Mouse (Mus musculus) retina, postnatal 7 days (tissue): ENCODE data around the gene Cd5.

Experiments
- DNase-seq: peaks from one replicate; pipeline ENCODE4 v3.0.0-alpha.2; 2012; ENCODE audit warnings: low read depth, low spot score

Gene Cd5

DNA sequence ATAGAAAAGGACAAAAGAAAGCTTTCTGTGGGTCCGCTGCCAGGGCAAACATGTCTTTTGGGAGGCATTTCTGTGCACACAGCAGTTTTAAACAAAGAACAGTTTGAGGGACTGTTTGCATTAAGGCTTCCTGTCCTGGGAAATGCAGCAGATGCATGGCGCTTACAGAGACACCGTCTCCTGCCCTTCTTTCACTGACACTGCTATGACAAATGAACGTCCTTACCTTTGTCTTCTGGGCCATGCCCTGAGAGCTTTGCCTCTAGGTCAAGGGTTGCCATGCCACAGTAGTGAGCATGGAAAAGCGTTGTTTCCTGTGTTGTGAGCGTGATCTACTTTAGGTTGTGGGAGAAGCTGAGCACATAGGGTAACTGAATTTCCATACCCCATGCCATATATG, 19.9 kb upstream of the Cd5 start:
- no peak for DNase-seq

DNA sequence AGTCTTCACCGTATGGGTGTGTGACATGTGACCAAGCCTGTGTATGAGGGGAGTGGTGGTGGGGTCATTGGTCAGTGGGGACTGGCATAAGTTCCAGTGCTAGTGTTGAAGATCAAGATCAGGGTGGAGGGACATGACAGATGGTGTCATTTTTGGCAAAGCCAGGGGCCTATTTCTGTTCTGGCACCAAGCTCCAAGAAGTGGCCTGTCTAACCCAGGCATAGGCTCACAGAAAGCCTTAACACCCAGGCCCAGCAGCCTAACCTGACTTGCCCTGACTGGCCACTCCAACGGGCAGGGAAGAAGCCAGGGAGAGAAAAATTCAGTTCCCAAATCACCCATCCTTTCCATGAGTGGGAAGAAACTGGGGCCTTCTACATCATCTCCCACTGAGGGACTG, 18.7 kb upstream of the Cd5 start:
- DNase-seq = no peak

DNA sequence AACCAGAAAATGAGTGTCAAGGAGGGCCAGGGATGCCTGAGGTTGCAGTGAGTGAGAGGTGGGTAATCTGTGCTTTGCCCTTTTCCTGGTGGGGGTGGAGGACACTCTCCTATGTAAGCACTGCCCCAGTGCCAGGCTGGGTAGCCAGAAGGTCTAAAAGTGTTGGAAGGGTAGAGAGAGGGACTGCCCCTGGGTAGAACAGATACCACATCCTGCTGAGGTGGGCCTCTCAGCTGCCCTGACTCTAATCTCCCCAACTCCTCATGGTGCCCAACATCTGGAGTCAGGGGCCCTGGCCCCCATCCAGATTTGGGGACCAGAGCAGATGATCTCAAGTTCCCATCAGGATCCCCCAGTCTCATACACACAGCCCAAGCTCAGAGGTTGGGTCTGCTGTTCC, 18.3 kb upstream of the Cd5 start:
- DNase-seq = no peak

DNA sequence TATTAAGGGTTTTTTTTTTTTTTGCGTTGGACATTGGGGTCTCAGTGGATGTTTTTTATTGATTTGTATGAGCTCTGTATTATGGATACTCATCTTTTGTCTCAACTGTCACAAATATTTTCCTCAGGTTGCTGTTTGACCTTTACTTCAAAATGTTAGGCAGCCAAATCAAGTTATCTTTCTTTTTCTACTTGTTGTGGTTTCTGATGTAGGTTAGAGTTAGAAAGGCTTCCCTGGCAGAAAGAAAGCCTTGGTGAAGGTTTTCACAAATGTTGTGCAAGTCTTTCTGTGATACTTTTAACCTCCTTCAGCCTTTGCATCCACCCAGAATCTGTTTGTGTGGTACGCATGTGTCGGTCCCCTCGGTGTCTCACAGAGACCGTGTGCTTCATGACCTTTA, 13.8 kb upstream of the Cd5 start:
- no peak for DNase-seq

DNA sequence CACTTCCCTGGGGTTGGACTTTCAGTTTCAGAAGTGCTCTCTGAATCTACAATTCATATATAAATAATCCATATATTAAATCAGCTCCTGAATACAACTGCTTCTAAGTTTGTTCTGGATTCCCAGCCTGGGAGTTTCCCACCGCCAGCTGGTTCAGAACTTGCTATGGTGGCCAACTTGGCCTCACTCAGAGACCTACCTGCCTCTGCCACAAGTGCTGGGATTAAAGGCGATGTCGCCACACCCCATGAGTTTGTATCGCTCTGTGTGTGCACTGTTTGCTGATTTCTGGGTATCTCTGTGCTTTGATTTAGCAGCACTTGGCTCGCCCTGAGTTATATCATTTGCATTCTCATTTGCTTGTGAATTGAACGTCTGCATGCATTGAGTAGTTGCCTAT, 13.3 kb upstream of the Cd5 start:
- DNase-seq = no peak

DNA sequence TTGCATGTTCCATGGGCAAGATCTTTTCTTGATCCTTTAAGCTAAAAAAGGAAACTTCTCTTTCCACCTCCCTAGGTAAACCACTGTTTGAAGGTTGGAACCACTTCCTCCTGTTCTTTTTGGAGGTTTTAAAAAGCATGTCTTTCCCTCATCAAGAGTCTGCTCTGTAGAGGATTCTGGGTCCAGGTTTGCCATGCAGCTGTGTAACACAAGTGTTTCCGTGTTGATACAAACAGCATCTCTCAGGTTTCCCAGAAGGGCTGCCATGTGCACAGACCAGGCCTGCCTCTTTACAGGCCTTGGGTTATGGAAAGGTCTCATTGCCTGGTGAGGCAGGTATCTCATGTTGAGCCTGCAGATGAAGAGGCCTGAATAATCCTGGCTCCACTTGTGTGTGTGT, 12.8 kb upstream of the Cd5 start:
- DNase-seq = no peak

DNA sequence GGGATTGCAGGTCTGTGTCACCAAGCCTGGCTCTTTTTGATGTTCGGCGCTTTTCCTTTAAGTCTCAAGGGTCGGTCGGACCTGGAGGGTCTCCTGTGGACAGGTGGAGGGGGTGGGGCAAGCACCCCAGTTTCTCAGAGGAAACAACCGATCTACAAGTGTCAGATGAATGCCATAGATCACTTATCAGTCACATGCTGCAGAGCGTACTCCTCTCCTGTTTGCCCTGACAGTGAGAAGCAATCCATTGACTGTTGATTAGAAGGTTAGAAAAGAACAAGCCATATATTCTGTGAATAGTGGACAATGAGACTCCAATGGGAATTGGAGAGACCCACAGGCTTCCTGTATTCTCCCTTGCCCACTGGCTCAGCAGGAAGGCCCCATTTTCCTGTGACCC, 11.4 kb upstream of the Cd5 start:
- no peak for DNase-seq

DNA sequence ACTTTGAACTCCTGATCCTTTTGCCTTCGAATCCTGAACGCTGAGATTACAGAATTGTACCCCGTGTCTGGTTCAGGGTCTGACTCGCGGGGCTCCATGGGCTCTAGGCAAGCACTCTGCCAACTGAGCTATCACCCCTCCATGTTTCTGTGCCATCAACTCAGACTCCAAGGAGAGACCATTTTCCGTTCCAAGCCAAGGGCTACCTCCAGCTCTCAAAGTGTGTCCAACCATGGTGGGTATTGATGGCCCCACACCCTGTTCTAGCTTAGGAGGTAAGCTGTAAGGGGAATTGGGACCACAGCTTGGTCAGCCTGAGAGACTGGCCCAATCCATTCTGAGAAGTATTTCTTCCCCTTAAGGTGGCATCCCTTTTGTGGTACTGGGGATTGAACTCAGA, 10.5 kb upstream of the Cd5 start:
- DNase-seq = no peak

DNA sequence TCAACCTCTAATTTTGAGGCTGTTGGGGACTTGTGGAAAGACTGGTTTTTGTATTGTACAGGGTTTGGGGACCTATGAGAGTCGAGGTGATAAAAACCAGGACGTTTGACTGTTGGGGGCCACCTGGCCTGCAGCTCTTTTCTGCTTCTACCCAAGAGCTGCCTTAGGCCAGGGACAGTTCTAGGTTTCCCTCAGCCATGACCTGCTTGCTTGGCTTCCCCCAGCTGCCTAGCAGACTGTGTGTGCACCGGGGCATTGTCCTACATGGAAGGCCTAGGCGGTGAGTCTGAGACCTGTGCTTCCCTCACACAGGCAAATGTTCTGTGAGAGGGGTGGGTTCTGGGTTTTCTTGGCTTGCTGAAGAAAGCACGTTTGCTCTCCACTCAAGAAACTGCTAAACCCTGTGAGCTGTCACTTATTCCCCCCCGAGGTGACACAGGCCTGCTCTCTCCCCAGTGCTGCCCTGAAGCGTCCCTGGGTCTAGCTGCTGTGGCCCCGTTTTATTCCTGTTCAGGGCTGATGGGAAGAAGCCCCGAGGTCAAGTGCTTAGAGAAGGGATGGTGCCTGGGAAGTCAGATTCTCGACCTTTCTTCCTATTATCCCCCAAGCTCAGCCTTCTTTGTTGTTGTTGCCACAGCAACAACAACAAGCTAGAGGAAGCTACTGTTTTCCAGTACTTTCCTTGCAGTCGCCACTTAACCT, 9.8 kb upstream of the Cd5 start:
- DNase-seq = no peak

DNA sequence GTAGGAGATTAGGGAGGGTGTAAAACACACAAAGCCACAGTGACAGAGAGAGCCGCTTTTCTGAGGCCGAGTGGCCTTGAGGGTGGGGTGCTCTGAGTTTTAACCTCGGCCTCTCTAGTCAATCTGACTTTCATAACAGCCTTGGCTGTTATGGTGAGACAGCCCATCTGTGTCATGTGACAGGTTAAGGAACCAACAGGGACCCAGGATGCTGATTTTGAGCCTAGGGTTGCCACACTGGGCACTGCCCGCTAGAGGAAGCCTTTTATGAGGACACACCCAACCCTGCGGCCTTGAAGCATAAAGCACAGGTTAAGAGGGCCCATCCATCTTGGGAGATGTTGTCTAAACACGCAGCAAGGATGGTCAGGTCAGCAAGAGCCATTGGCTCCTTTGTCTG, 8.9 kb upstream of the Cd5 start:
- no peak for DNase-seq

DNA sequence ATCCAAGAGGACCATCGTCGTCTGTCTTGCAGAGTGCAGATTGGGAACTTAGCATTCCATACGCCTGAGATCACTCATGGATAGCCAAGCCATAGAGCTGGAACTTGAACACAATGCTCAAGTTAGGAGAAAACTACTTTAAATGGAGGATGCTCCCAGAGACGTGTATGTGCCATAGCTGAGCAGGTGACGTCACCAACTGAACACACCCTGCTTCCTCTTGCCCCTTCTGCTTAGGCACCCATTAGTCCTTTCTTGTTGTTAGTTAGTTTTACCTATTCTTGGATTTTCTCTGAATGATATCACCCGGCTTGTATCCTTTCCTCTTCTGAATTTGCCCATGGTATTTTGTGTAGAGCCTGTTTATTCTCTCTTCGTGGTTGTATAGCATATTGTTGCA, 8.4 kb upstream of the Cd5 start:
- no peak for DNase-seq

DNA sequence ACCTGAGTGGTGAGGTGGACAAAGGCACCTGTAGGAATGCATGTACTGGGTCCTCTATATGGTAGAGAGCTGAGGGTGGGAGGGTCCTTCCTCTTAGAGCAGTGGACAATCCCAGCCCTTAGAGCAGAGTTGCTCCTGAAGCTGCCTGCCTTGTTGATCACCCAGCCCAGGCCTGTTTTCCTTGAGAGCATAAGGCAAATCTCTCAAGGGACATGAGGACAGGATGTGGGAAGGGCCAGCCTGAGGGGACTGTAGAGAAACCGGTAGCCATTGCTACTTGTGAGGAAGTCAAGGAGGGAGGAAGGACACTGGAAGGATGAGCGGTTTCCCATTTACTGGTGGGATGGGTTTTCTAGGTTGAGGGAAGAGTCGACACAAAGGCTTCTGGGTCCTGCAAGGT, 3.8 kb upstream of the Cd5 start:
- no peak for DNase-seq

DNA sequence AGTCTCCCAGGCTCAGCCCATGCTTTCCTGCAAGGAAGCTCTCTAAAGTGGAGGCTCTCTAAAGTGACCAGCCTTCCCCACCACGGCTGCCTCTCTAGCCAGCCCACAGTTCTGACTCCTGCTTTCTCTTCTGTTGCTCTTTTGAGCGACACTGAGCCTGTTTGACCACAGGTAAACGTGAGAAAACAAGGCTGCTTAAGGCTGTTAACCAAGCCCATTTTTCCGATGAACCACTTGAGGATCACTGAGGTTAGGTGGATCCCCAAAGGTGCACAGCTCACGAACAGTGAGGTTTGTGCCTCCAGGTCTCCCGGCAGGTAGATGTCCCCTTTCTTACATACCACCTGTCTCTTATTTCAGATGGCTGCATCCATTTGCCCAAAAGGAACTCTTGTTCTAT, 3.3 kb upstream of the Cd5 start:
- no peak for DNase-seq

DNA sequence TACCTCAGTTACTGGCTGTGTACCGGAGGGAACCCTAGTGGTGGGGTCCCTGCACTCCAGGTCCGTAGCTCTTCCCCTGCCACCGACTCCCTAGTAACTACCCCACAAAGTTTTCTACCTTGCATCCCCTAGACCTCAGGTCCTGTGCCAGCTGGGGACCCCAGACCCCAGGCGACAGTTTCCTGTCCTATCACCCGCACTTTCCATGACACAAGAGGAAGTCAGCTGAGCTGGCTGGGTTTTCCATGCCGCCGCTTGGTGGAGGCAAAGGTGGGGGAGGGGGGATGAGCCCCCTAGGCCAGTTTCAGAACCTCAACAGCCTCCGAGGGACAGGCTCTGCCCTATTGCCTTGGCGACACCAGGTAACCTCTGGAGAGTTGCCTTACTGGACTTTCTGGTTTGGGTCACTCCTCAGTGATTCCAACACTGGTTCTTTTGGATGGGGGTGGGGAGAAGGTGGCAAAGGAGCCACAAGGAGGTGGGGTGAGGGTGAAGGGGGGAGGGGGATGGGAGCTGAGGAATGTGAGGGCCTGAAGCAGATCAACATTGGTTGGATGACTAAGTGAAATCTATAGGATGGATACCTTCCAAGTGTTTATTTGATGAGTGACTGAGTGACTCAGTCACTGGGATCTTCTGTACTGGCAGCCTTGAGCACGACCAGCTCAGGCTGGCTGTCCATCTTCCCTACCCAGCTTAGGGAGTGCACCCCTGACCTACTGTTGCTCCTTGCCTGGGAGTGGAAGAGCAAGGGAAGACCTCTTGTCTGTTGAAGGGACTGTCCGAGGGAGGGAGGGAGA, 2.0 kb upstream of the Cd5 start:
- DNase-seq = no peak

DNA sequence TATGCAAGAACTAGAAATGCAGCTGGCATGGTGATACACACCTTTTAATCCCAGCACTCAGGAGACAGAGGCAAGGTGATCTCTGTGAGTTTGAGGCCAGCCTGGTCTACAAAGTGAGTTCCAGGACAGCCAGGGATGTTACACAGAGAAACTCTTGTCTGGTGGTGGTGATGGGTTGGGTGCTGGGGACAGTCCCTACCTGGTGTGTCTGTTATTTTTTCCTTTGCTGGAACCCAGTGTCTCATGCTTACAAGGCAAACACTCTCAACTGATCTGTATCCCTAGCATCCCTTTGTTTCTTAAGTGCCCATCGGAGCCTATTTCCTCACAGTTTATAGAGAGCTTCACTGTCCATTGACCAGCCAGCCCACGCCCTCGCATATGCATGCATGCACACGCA, 1.1 kb upstream of the Cd5 start:
- DNase-seq = no peak

DNA sequence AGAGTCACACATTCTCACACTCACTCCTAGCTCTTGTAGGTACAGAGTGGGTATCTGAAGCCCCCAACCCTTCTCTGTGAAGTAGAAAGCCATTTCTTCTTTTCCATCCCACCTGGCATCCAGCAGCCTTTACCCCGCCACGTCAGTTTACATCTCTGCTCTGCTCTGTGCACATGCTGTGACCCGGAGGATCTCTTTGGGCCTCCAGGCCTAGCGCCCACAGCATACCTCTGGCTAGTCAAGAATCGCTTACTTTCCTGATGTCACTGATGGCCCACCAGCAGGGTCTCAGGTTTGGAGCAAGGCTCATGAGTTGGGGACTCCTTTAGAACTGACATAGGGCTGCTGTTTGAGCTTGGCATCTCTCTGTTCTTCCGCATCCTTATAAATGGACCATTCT, 764 bp downstream of the Cd5 start:
- no peak for DNase-seq

DNA sequence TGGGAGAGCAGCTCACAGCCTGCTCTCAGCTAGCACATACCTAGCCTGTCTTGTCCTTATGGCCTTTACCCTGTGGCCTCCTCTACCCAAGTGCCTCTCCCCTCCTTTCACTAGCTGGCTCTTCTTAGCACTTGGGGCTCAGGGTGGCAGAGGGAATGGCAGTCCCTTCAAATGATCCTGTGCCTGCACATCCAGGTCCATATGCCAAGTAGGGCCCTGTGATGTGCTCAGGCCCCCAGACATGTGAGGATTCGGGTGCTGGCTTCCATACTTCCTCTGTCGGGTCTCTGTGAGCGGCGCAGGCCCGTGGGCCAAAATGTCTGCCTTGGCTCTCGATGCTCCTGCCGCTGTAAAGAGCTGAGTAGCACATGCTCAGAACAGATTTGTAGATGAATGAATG, 2.9 kb downstream of the Cd5 start:
- DNase-seq = no peak

DNA sequence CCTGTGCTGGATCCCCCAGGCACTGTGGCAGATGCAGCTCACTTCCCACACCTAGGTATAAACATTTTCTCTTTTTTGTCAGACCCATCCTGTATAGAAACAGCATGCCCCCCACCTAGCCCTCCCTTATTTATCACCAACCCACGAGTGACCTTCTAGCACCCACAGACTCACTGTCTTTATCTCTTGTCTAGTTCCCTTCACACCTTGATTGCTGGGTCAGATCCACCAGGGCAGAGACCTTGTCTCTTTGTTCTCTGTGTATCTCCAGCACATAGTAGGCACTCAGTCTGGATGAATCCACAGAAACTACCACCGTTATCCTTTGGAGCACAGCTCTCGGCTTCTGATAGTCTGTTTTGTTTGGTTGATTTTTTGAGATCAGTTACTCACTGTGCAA, 3.7 kb downstream of the Cd5 start:
- no peak for DNase-seq

DNA sequence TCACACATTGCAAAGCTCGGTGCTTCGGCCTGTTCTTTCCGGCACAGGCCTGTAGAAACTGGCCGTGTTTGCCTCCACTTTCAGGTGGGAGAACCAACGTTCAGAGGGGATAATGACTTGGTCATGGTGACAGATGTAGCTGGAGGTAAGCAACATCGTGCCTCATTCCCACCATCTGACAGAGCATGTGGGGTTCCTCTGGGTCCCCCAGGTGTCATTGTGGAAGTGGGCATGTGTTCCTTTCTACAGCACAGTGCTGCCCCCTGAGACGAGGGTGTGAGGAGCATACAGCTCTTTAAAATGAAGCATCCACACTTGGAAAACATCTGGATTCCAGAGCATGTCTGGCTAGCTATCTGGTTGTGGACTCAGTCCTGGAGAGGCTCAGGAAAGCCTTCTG, 4.2 kb downstream of the Cd5 start:
- no peak for DNase-seq

DNA sequence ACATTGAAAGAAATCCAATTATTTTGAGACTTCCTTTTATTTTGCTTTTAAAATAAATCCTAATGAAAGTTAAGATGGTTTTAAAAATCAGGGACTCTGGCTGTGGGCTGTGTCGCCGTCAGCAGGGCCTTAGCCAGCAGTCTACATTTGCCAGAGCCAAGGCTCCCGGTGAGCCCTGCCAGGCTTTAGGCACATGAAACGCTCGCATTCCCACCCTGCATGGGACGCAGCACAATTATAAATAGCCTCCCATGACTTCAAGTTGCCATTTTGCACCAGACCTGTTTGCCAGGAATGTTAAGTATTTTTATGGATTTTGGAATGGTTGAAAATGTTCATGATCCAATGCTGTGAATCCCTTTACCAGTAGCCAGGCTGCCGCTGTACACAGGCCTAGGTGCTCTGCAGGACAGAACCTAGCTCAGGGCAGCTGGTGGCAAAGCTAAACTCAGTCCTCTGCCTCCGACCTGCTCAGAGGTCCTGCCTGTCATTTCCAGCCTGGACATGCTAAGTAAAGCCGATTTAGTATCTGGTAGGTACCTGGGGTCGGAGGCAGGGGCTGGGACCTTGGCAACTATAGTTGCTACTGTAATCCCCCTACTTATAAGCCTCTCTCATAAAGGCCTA, 5.2 kb downstream of the Cd5 start:
- no peak for DNase-seq

DNA sequence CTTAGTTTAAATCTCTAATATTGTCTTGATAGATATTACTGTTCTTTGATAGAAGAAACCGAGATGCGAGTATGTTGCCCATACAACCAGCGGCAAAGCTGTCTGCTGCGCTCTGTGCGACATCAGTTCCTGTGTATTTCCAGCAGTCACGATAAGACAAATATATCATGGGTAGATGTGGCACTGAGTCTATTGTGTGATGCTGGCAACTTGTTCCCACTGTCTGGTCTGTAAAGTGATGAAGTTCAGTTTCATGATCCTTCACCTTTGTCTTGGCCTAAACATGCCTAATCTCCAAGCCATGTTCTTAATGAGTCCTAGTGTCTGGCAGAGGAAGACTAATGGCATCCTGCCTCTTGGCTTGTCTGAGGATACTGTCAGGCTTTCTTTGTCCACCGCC, 6.1 kb downstream of the Cd5 start:
- no peak for DNase-seq

DNA sequence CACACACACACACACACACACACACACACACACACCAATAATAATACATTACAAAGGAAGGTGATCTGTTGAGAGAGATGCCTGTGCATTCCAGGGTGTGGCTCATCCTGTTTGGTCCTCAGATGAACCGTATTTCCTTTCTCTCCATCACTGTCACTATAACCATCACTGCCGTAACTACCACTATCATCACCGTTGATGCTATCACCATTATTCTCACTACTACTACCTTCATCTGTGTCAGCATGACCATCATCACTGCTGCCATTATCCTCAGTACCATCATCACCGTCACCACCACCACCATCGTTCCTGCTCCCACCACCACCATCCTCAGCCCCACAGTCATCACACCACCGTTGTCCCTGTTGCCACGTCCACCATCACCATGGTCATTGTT, 6.8 kb downstream of the Cd5 start:
- no peak for DNase-seq

DNA sequence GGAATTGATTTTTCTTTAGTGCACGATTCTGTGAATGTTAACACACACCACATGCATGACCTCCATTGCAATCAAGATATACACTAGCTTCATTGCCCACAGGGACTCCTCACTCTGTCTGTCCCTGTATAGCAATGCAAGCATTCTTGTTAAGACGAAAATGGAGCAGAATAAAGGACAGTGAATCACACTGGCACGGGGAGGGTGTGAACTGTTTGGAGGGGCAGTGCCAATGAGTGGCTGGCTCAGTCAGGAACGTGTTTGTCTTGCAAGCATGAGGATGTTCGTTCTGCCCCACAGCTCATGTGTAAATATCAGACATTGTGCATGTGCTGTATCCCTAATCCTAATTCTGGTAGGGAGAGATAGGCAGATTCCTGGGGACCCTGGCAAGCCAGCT, 8.3 kb downstream of the Cd5 start:
- no peak for DNase-seq
